ENCODE assay signal across 32 mouse cellular contexts in the genomic region with DNA sequence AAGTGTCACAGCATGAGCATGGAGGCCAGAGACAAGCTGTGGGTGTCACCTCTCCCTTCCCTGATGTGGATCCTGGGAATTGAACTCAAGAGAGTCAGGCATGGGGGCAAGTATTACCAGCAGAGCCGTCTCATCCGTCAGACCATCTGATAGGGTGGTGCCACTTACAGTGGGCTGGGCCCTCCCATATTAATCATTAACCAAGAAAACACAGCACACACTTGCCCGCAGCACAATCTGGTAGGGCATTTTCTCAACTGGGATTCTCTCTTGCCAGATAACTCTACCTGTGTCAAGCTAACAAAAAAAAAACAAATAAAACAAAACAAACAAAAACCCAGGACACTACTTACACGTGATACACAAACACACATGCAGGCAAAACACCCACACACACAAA. TPM values are rescaled to one million over a fixed set of nuclear protein-coding genes. Genes with fewer than 3 reads are reported as not detected.
DNase-seq lines count a peak whose midpoint lies in the region; ATAC-seq and TF ChIP-seq lines count a peak whose summit lies in the region.
"Had no signal": no experiment of that assay in that cellular context is flagged by ENCODE, and none has a peak within 500 bp of the region (broad histone marks: within the 10 kb centered on the region; RNA-seq: fewer than 3 reads in every experiment).

No protein-coding gene starts in this region.

- no peak for TF ChIP-seq CTCF in liver, postnatal 0 days (IDR thresholded peaks at IDR 0.05; ENCODE audit: low read depth)

- no peak for ATAC-seq in kidney, embryonic 15.5 days (replicated peaks; ENCODE audit: low FRiP score)
- peak; percentile 33 for ATAC-seq in liver, postnatal 0 days
- ATAC-seq: CD4-positive, CD25-positive, alpha-beta regulatory T cell, adult 4 months; forebrain, embryonic 15.5 days; inflammation-experienced regulatory T-cells, adult 6 months; midbrain, embryonic 15.5 days had no signal

- WGBS in kidney, embryonic 15.5 days: 68% methylated on average over 4 of the region's 4 CpGs
- 51% methylated on average over 4 of the region's 4 CpGs for WGBS in liver, postnatal 0 days (ENCODE audit: insufficient replicate concordance)
- 91% methylated on average over 4 of the region's 4 CpGs for WGBS in forebrain, embryonic 10.5 days

- H3K4me3 ChIP-seq in kidney, embryonic 15.5 days (replicated peaks): no peak overlapping the region
- no peak overlapping the region for H3K4me3 ChIP-seq in liver, postnatal 0 days (ENCODE audit: low read depth, low read length)
- no peak overlapping the region for H3K4me3 ChIP-seq in forebrain, embryonic 10.5 days
- H3K4me3 ChIP-seq: forebrain, embryonic 15.5 days; gastrocnemius, adult 2 months; heart, embryonic 13.5 days; hindbrain, embryonic 15.5 days; limb, embryonic 10.5 days; limb, embryonic 15.5 days; midbrain, embryonic 15.5 days; neural tube, embryonic 15.5 days had no signal

- H3K36me3 ChIP-seq in kidney, embryonic 15.5 days: peaks cover 79% of the 10 kb centered on the region
- H3K36me3 ChIP-seq in liver, postnatal 0 days (replicated peaks; ENCODE audit: insufficient read depth, low read length): peaks cover 66% of the 10 kb centered on the region
- peaks cover 81% of the 10 kb centered on the region for H3K36me3 ChIP-seq in forebrain, embryonic 10.5 days (replicated peaks)

- no peak overlapping the region for H3K9ac ChIP-seq in kidney, embryonic 15.5 days
- no peak overlapping the region for H3K9ac ChIP-seq in liver, postnatal 0 days (replicated peaks)
- H3K9ac ChIP-seq: forebrain, embryonic 15.5 days; heart, embryonic 13.5 days; hindbrain, embryonic 15.5 days; limb, embryonic 15.5 days; lung, embryonic 14.5 days; midbrain, embryonic 15.5 days; neural tube, embryonic 15.5 days had no signal

- H3K4me2 ChIP-seq in kidney, embryonic 15.5 days: no peak overlapping the region
- no peak overlapping the region for H3K4me2 ChIP-seq in liver, postnatal 0 days (ENCODE audit: low read depth, low read length)
- H3K4me2 ChIP-seq: forebrain, embryonic 15.5 days; heart, embryonic 13.5 days; hindbrain, embryonic 15.5 days; limb, embryonic 15.5 days; lung, embryonic 14.5 days; midbrain, embryonic 15.5 days; neural tube, embryonic 15.5 days had no signal

- no peak overlapping the region for H3K27ac ChIP-seq in kidney, embryonic 15.5 days
- H3K27ac ChIP-seq in liver, postnatal 0 days (ENCODE audit: low read depth): no peak overlapping the region
- H3K27ac ChIP-seq in forebrain, embryonic 10.5 days: no peak overlapping the region
- H3K27ac ChIP-seq: forebrain, embryonic 15.5 days; gastrocnemius, adult 2 months; heart, embryonic 13.5 days; hindbrain, embryonic 15.5 days; limb, embryonic 10.5 days; limb, embryonic 15.5 days; midbrain, embryonic 15.5 days; neural tube, embryonic 15.5 days had no signal

- H3K9me3 ChIP-seq in kidney, embryonic 15.5 days (replicated peaks): no peaks in the 10 kb centered on the region
- H3K9me3 ChIP-seq in liver, postnatal 0 days (ENCODE audit: low read length): no peaks in the 10 kb centered on the region
- no peaks in the 10 kb centered on the region for H3K9me3 ChIP-seq in forebrain, embryonic 10.5 days
- H3K9me3 ChIP-seq: forebrain, embryonic 15.5 days; heart, embryonic 13.5 days; hindbrain, embryonic 15.5 days; limb, embryonic 10.5 days; limb, embryonic 15.5 days; midbrain, embryonic 15.5 days; neural tube, embryonic 15.5 days had no signal

- no peaks in the 10 kb centered on the region for H3K27me3 ChIP-seq in kidney, embryonic 15.5 days
- no peaks in the 10 kb centered on the region for H3K27me3 ChIP-seq in liver, postnatal 0 days (ENCODE audit: insufficient read depth, low read length)
- no peaks in the 10 kb centered on the region for H3K27me3 ChIP-seq in forebrain, embryonic 10.5 days (ENCODE audit: poor library complexity, severe bottlenecking)
- H3K27me3 ChIP-seq: forebrain, embryonic 15.5 days; heart, embryonic 13.5 days; hindbrain, embryonic 15.5 days; limb, embryonic 15.5 days; midbrain, embryonic 15.5 days; neural tube, embryonic 15.5 days had no signal

- H3K4me1 ChIP-seq in kidney, embryonic 15.5 days: peaks cover 23% of the 10 kb centered on the region
- peaks cover 13% of the 10 kb centered on the region for H3K4me1 ChIP-seq in liver, postnatal 0 days (ENCODE audit: insufficient read depth)
- peaks cover 11% of the 10 kb centered on the region for H3K4me1 ChIP-seq in forebrain, embryonic 10.5 days

- TF ChIP-seq EP300 in liver, postnatal 0 days (IDR thresholded peaks at IDR 0.05; ENCODE audit: low read depth): no peak

- peak; percentile 49 for DNase-seq in kidney, adult 9 months
- DNase-seq in testis, postnatal 10 days (ENCODE audit: low spot score): peak; percentile 23
- DNase-seq in testis, postnatal 14 days (ENCODE audit: low spot score): no peak
- no peak for DNase-seq in liver, postnatal 0 days
- no peak for DNase-seq in frontal cortex, postnatal 25 days (ENCODE audit: low spot score in 2 of 2)
- no peak for DNase-seq in forebrain, embryonic 10.5 days (ENCODE audit: extremely low spot score, low spot score)
- DNase-seq: adrenal gland, postnatal 14 days; cerebellum, adult 11 months; cerebellum, adult 9-10 months; cerebellum, postnatal 36 days; gastrocnemius, adult 2 months; gastrocnemius, postnatal 36 days; heart, postnatal 10 days; kidney, postnatal 25 days; lung, embryonic 14.5 days; lung, postnatal 14 days; right cerebral cortex, postnatal 25 days; spleen, adult 18-20 months had no signal

RNA-seq across cellular contexts. Expression of a gene that starts 4.3 kb away (rescaled TPM):
- 79.0 and 80.9 TPM in 2 replicates for polyA plus RNA-seq in kidney, embryonic 15.5 days (2015; fragmentation: Nextera tagmentation; extraction: Ambion mirVana)
- polyA plus RNA-seq in liver, postnatal 0 days (2015; fragmentation: Nextera tagmentation; extraction: Ambion mirVana): 44.1 and 46.1 TPM in 2 replicates
- polyA plus RNA-seq in forebrain, embryonic 10.5 days (2016; fragmentation: Nextera tagmentation; extraction: Ambion mirVana): 134 and 136 TPM in 2 replicates

RNA-seq across cellular contexts. Expression of a gene that starts 24.7 kb away (rescaled TPM):
- polyA plus RNA-seq in kidney, embryonic 15.5 days (2015; fragmentation: Nextera tagmentation; extraction: Ambion mirVana): 2.9 and 3.0 TPM in 2 replicates
- polyA plus RNA-seq in liver, postnatal 0 days (2015; fragmentation: Nextera tagmentation; extraction: Ambion mirVana): 1.3 and 1.6 TPM in 2 replicates
- polyA plus RNA-seq in forebrain, embryonic 10.5 days (2016; fragmentation: Nextera tagmentation; extraction: Ambion mirVana): 1.6 and 2.1 TPM in 2 replicates

RNA-seq across cellular contexts. Expression of a gene that starts 28.3 kb away (rescaled TPM):
- 0.09 TPM in 1 of 2 replicates, not detected in the other for polyA plus RNA-seq in kidney, embryonic 15.5 days (2015; fragmentation: Nextera tagmentation; extraction: Ambion mirVana)
- polyA plus RNA-seq in liver, postnatal 0 days (2015; fragmentation: Nextera tagmentation; extraction: Ambion mirVana): not detected in 2 replicates
- polyA plus RNA-seq in forebrain, embryonic 10.5 days (2016; fragmentation: Nextera tagmentation; extraction: Ambion mirVana): not detected in 2 replicates
- polyA plus RNA-seq: CD4-positive, CD25-positive, alpha-beta regulatory T cell, adult 4 months; embryonic facial prominence, embryonic 11.5 days; forebrain, embryonic 15.5 days; frontal cortex, adult 2 months; heart, embryonic 13.5 days; hindbrain, embryonic 15.5 days; inflammation-experienced regulatory T-cells, adult 6 months; limb, embryonic 10.5 days; limb, embryonic 15.5 days; lung, embryonic 14.5 days; midbrain, embryonic 15.5 days; neural tube, embryonic 15.5 days; stomach, embryonic 16.5 days; thymus, postnatal 0 days had no signal

RNA-seq across cellular contexts. Expression of a gene that starts 47.9 kb away (rescaled TPM):
- polyA plus RNA-seq in kidney, embryonic 15.5 days (2015; fragmentation: Nextera tagmentation; extraction: Ambion mirVana): 35.6 and 38.1 TPM in 2 replicates
- polyA plus RNA-seq in liver, postnatal 0 days (2015; fragmentation: Nextera tagmentation; extraction: Ambion mirVana): 7.7 and 8.2 TPM in 2 replicates
- polyA plus RNA-seq in forebrain, embryonic 10.5 days (2016; fragmentation: Nextera tagmentation; extraction: Ambion mirVana): 30.0 and 31.6 TPM in 2 replicates

RNA-seq across cellular contexts. Expression of a gene that starts 57.7 kb away (rescaled TPM):
- polyA plus RNA-seq in kidney, embryonic 15.5 days (2015; fragmentation: Nextera tagmentation; extraction: Ambion mirVana): 88.0 and 91.1 TPM in 2 replicates
- polyA plus RNA-seq in liver, postnatal 0 days (2015; fragmentation: Nextera tagmentation; extraction: Ambion mirVana): 93.5 and 98.9 TPM in 2 replicates
- 70.5 and 71.1 TPM in 2 replicates for polyA plus RNA-seq in forebrain, embryonic 10.5 days (2016; fragmentation: Nextera tagmentation; extraction: Ambion mirVana)

Comparison
In these comparisons a context has a peak if more than half of its experiments do, and no peak if none do; other contexts are left out.
1. DNase-seq: peak in kidney, adult 9 months (single experiment) and testis, postnatal 10 days (single experiment); none in testis, postnatal 14 days (single experiment), liver, postnatal 0 days (single experiment), frontal cortex, postnatal 25 days (0 of 2) and forebrain, embryonic 10.5 days (single experiment).